Comparison of ENCODE assay signal across 9 mouse cellular contexts in genomic region chr11:4421933-4422488, GRCm38 (mm10). TPM values are rescaled to one million over a fixed set of nuclear protein-coding genes. Genes with fewer than 3 reads are reported as not detected.
A peak's percentile ranks its signal among the peaks of the same experiment; 100 is the strongest.
DNase-seq lines count a peak whose midpoint lies in the region; ATAC-seq lines count a peak whose summit lies in the region.
"Had no signal": no experiment of that assay in that cellular context is flagged by ENCODE, and none has a peak within 500 bp of the region (broad histone marks: within the 10 kb centered on the region; RNA-seq: fewer than 3 reads in every experiment).

No protein-coding gene starts in this region.

- H3K4me3 ChIP-seq in hindbrain, embryonic 14.5 days (replicated peaks; ENCODE audit: low read length): no peak overlapping the region
- no peak overlapping the region for H3K4me3 ChIP-seq in hindbrain, embryonic 13.5 days
- no peak overlapping the region for H3K4me3 ChIP-seq in forebrain, embryonic 15.5 days
- H3K4me3 ChIP-seq in forebrain, embryonic 13.5 days: no peak overlapping the region
- H3K4me3 ChIP-seq: hindbrain, embryonic 10.5 days had no signal

- DNase-seq in hindbrain, embryonic 14.5 days (ENCODE audit: low spot score): peak; percentile 66
- DNase-seq in retina, embryonic 14.5 days (ENCODE audit: low spot score): peak; percentile 72
- DNase-seq in retina, postnatal 1 day: no peak
- peak; percentile 17 for DNase-seq in brain, adult 2 months (ENCODE audit: low read depth, low spot score)
- DNase-seq in thymus, postnatal 14 days: peak; percentile 9

- 53% methylated on average over 6 of the region's 6 CpGs for WGBS in hindbrain, embryonic 14.5 days
- WGBS in hindbrain, embryonic 13.5 days: 49% methylated on average over 6 of the region's 6 CpGs
- 54% methylated on average over 6 of the region's 6 CpGs for WGBS in forebrain, embryonic 15.5 days
- WGBS in forebrain, embryonic 13.5 days: 56% methylated on average over 6 of the region's 6 CpGs

- no peak for ATAC-seq in hindbrain, embryonic 14.5 days (ENCODE audit: low FRiP score)
- ATAC-seq in hindbrain, embryonic 13.5 days (ENCODE audit: low FRiP score): no peak
- no peak for ATAC-seq in forebrain, embryonic 15.5 days (replicated peaks)
- ATAC-seq in forebrain, embryonic 13.5 days: no peak

- H3K27ac ChIP-seq in hindbrain, embryonic 14.5 days: no peak overlapping the region
- H3K27ac ChIP-seq in hindbrain, embryonic 13.5 days: no peak overlapping the region
- no peak overlapping the region for H3K27ac ChIP-seq in forebrain, embryonic 15.5 days (replicated peaks)
- H3K27ac ChIP-seq in forebrain, embryonic 13.5 days: no peak overlapping the region
- H3K27ac ChIP-seq: hindbrain, embryonic 10.5 days had no signal

- no peak overlapping the region for H3K9ac ChIP-seq in hindbrain, embryonic 14.5 days
- H3K9ac ChIP-seq in hindbrain, embryonic 13.5 days: no peak overlapping the region
- H3K9ac ChIP-seq in forebrain, embryonic 15.5 days (replicated peaks): no peak overlapping the region
- no peak overlapping the region for H3K9ac ChIP-seq in forebrain, embryonic 13.5 days

- H3K9me3 ChIP-seq in hindbrain, embryonic 14.5 days (ENCODE audit: control insufficient read depth, low read length): no peaks in the 10 kb centered on the region
- H3K9me3 ChIP-seq in hindbrain, embryonic 13.5 days: no peaks in the 10 kb centered on the region
- no peaks in the 10 kb centered on the region for H3K9me3 ChIP-seq in forebrain, embryonic 15.5 days
- H3K9me3 ChIP-seq in forebrain, embryonic 13.5 days (replicated peaks): no peaks in the 10 kb centered on the region
- H3K9me3 ChIP-seq: hindbrain, embryonic 10.5 days had no signal

- H3K4me1 ChIP-seq in hindbrain, embryonic 14.5 days (replicated peaks; ENCODE audit: control insufficient read depth, insufficient read depth, low read length): no peaks in the 10 kb centered on the region
- H3K4me1 ChIP-seq in hindbrain, embryonic 13.5 days (replicated peaks): no peaks in the 10 kb centered on the region
- H3K4me1 ChIP-seq in forebrain, embryonic 15.5 days: no peaks in the 10 kb centered on the region
- H3K4me1 ChIP-seq in forebrain, embryonic 13.5 days: no peaks in the 10 kb centered on the region
- H3K4me1 ChIP-seq: hindbrain, embryonic 10.5 days had no signal

- no peaks in the 10 kb centered on the region for H3K27me3 ChIP-seq in hindbrain, embryonic 14.5 days (ENCODE audit: control insufficient read depth, insufficient read depth, low read length)
- H3K27me3 ChIP-seq in hindbrain, embryonic 13.5 days: no peaks in the 10 kb centered on the region
- no peaks in the 10 kb centered on the region for H3K27me3 ChIP-seq in forebrain, embryonic 15.5 days
- H3K27me3 ChIP-seq in forebrain, embryonic 13.5 days: no peaks in the 10 kb centered on the region

- H3K4me2 ChIP-seq in hindbrain, embryonic 14.5 days (replicated peaks): no peak overlapping the region
- no peak overlapping the region for H3K4me2 ChIP-seq in hindbrain, embryonic 13.5 days
- H3K4me2 ChIP-seq in forebrain, embryonic 15.5 days (replicated peaks): no peak overlapping the region
- H3K4me2 ChIP-seq in forebrain, embryonic 13.5 days: no peak overlapping the region

- H3K36me3 ChIP-seq in hindbrain, embryonic 14.5 days (replicated peaks; ENCODE audit: control insufficient read depth, insufficient read depth): no peaks in the 10 kb centered on the region
- no peaks in the 10 kb centered on the region for H3K36me3 ChIP-seq in hindbrain, embryonic 13.5 days
- H3K36me3 ChIP-seq in forebrain, embryonic 15.5 days: no peaks in the 10 kb centered on the region
- H3K36me3 ChIP-seq in forebrain, embryonic 13.5 days (ENCODE audit: poor library complexity, severe bottlenecking): no peaks in the 10 kb centered on the region
- H3K36me3 ChIP-seq: hindbrain, embryonic 10.5 days had no signal

RNA-seq across cellular contexts. Expression of gene Hormad2, which starts 18.9 kb away (rescaled TPM):
- polyA plus RNA-seq in hindbrain, embryonic 14.5 days (2014; fragmentation: Nextera tagmentation; extraction: Ambion mirVana): 0.24 TPM in 1 of 2 replicates, not detected in the other
- polyA plus RNA-seq in hindbrain, embryonic 13.5 days (2015; fragmentation: Nextera tagmentation; extraction: Ambion mirVana): not detected in 2 replicates
- polyA plus RNA-seq in forebrain, embryonic 15.5 days (2015; fragmentation: Nextera tagmentation; extraction: Ambion mirVana): not detected in 2 replicates
- 0.10 TPM in 1 of 2 replicates, not detected in the other for polyA plus RNA-seq in forebrain, embryonic 13.5 days (2015; fragmentation: Nextera tagmentation; extraction: Ambion mirVana)
- polyA plus RNA-seq: hindbrain, embryonic 10.5 days had no signal
